Mouse (Mus musculus): ENCODE results near the gene Mid1. TPM values are rescaled to one million over a fixed set of nuclear protein-coding genes. Genes with fewer than 3 reads are reported as not detected.
A peak's percentile ranks its signal among the peaks of the same experiment; 100 is the strongest.

The Mid1 gene
- total RNA-seq, 1 experiment: 201 TPM

DNA sequence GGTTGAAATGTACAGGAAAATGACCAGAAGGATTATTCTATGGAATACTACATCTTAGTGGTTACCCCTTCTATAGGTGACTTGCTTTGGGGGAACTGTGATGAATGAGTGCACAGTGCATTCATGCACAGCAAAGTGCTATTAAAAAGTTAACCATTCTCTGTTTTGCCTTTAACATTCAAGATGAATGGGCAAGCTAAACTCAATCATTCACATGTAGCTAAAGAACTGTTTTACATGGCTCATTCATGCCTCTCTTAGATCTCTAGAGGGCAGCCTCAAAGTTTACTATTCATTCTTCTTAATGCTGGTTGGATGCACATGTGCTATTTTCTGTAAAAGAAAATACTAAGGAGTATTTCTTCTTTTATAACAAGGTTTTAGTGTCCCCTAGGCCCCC is 217.9 kb downstream of the Mid1 start:
- in situ Hi-C loops (cut with MboI; ENCODE audit: low sequenced_read_pairs in 2 of 2, unreplicated experiment in 2 of 2): no loop called here
- TF ChIP-seq ZNF384 (IDR thresholded peaks at IDR 0.05; ENCODE audit: low read depth, low read length) (no peak), CHD2 (IDR thresholded peaks at IDR 0.05; ENCODE audit: low read depth, low read length) (no peak), ZC3H11A (IDR thresholded peaks at IDR 0.05; ENCODE audit: borderline replicate concordance, low read depth, low read length) (no peak), MAFK (IDR thresholded peaks at IDR 0.05; ENCODE audit: insufficient read depth, low read depth, low read length) (no peak), HCFC1 (IDR thresholded peaks at IDR 0.05; ENCODE audit: borderline replicate concordance, insufficient read depth, low read length) (no peak)
- no peaks in the 10 kb centered on the region for H3K9me3 ChIP-seq (ENCODE audit: control insufficient read depth, insufficient read depth, low read depth, low read length)
- no peaks in the 10 kb centered on the region for H3K4me1 ChIP-seq (ENCODE audit: control insufficient read depth in 2 of 2, insufficient read depth in 2 of 2, low read length in 2 of 2, poor library complexity in 1 of 2)
- H3K27ac ChIP-seq (ENCODE audit: insufficient read depth, low read depth, low read length, poor library complexity, severe bottlenecking): no peak overlapping the region
- H3K4me3 ChIP-seq (ENCODE audit: insufficient read depth in 1 of 2, low read depth in 1 of 2, low read length in 2 of 2, poor library complexity in 1 of 2, severe bottlenecking in 1 of 2): no peak overlapping the region
- no peak overlapping the region for H3K9ac ChIP-seq (ENCODE audit: insufficient read depth, low read depth, low read length, poor library complexity, severe bottlenecking)
- no peak for DNase-seq (ENCODE audit: low read depth, low spot score)
- no peaks in the 10 kb centered on the region for H3K36me3 ChIP-seq (ENCODE audit: control insufficient read depth, insufficient read depth, low read length, poor library complexity, severe bottlenecking)

DNA sequence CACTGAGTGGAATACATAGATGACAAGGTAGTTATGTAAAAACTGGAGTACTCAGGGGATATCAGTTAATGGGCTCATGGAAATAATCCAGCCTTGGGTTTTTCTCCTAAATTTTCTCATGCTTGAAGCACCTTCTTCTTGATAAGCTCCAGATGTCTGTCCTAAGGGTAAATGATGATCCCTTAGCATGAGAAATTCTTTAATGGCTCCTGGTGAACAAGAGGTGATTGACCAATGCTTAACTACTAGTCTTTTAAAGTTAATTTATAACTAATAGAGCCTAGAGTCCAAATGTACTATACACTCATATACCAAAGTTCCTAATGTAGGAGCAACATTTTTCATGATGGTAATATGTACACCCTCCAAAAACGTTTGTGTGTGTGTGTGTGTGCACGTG is 218.7 kb downstream of the Mid1 start:
- Histone ChIP-seq H3K9ac (ENCODE audit: insufficient read depth, low read depth, low read length, poor library complexity, severe bottlenecking) (no peak overlapping the region), H3K9me3 (ENCODE audit: control insufficient read depth, insufficient read depth, low read depth, low read length) (no peaks in the 10 kb centered on the region), H3K4me1 (ENCODE audit: control insufficient read depth in 2 of 2, insufficient read depth in 2 of 2, low read length in 2 of 2, poor library complexity in 1 of 2) (no peaks in the 10 kb centered on the region), H3K4me3 (ENCODE audit: insufficient read depth in 1 of 2, low read depth in 1 of 2, low read length in 2 of 2, poor library complexity in 1 of 2, severe bottlenecking in 1 of 2) (no peak overlapping the region), H3K36me3 (ENCODE audit: control insufficient read depth, insufficient read depth, low read length, poor library complexity, severe bottlenecking) (no peaks in the 10 kb centered on the region), H3K27ac (ENCODE audit: insufficient read depth, low read depth, low read length, poor library complexity, severe bottlenecking) (no peak overlapping the region)
- TF ChIP-seq MAFK (IDR thresholded peaks at IDR 0.05; ENCODE audit: insufficient read depth, low read depth, low read length) (no peak), ZC3H11A (IDR thresholded peaks at IDR 0.05; ENCODE audit: borderline replicate concordance, low read depth, low read length) (no peak), HCFC1 (IDR thresholded peaks at IDR 0.05; ENCODE audit: borderline replicate concordance, insufficient read depth, low read length) (no peak)
- DNase-seq (ENCODE audit: low read depth, low spot score): no peak
- in situ Hi-C loops (cut with MboI; ENCODE audit: low sequenced_read_pairs in 2 of 2, unreplicated experiment in 2 of 2): no loop called here

DNA sequence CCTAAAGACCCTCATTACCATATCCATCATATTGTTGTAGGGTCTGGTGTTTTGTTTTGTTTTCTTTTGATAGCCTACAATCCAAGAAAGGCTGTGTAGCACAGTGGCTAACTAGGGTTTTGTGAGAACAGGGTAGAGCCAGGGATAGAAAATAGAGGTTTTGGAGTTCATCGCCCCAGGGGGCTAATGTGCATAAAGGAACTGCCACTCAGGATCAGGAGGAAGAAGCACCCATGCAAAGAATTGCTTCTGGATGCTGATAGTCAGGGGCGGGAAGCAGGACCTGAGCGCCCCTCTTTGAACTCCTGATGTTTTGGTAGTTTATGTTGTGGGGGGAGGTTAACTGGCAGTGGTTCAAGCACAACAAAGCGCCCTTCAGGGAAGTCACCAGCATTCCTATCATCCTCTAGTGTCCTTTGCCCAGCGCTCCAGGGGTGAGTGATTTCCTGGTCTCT is 221.1 kb downstream of the Mid1 start:
- Histone ChIP-seq H3K9me3 (ENCODE audit: control insufficient read depth, insufficient read depth, low read depth, low read length) (no peaks in the 10 kb centered on the region), H3K9ac (ENCODE audit: insufficient read depth, low read depth, low read length, poor library complexity, severe bottlenecking) (no peak overlapping the region), H3K36me3 (ENCODE audit: control insufficient read depth, insufficient read depth, low read length, poor library complexity, severe bottlenecking) (no peaks in the 10 kb centered on the region), H3K4me1 (ENCODE audit: control insufficient read depth in 2 of 2, insufficient read depth in 2 of 2, low read length in 2 of 2, poor library complexity in 1 of 2) (no peaks in the 10 kb centered on the region), H3K4me3 (ENCODE audit: insufficient read depth in 1 of 2, low read depth in 1 of 2, low read length in 2 of 2, poor library complexity in 1 of 2, severe bottlenecking in 1 of 2) (no peak overlapping the region), H3K27ac (ENCODE audit: insufficient read depth, low read depth, low read length, poor library complexity, severe bottlenecking) (no peak overlapping the region)
- peak; percentile 29 for DNase-seq (ENCODE audit: low read depth, low spot score)
- in situ Hi-C loops (cut with MboI; ENCODE audit: low sequenced_read_pairs in 2 of 2, unreplicated experiment in 2 of 2): no loop called here
- no peak for TF ChIP-seq MAFK (IDR thresholded peaks at IDR 0.05; ENCODE audit: insufficient read depth, low read depth, low read length)
- TF ChIP-seq CHD2 (IDR thresholded peaks at IDR 0.05; ENCODE audit: low read depth, low read length): no peak
- no peak for TF ChIP-seq ZNF384 (IDR thresholded peaks at IDR 0.05; ENCODE audit: low read depth, low read length)
- TF ChIP-seq HCFC1 (IDR thresholded peaks at IDR 0.05; ENCODE audit: borderline replicate concordance, insufficient read depth, low read length): no peak
- no peak for TF ChIP-seq ZC3H11A (IDR thresholded peaks at IDR 0.05; ENCODE audit: borderline replicate concordance, low read depth, low read length)

DNA sequence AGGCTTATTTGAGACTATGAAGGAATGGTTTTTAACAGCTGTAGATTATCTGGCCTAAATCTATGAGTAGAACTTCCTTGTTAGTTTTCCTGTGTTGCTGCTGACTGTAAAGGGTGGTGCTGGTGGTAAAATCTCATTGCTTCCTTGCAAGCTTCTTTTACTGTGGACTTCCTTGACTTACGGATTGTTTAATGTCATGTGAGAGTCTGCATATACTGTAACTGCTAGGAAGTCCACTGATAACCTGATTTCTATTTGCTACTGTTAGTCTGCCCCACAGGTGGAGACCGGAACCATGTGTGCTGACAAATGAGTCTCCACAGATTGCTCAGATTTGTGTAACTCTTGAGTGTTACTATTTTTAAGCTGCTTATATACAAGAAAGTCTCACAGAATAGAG is 224.9 kb downstream of the Mid1 start:
- no peak overlapping the region for H3K4me3 ChIP-seq (ENCODE audit: insufficient read depth in 1 of 2, low read depth in 1 of 2, low read length in 2 of 2, poor library complexity in 1 of 2, severe bottlenecking in 1 of 2)
- no peak overlapping the region for H3K9ac ChIP-seq (ENCODE audit: insufficient read depth, low read depth, low read length, poor library complexity, severe bottlenecking)
- in situ Hi-C loops (cut with MboI; ENCODE audit: low sequenced_read_pairs in 2 of 2, unreplicated experiment in 2 of 2): no loop called here
- no peaks in the 10 kb centered on the region for H3K4me1 ChIP-seq (ENCODE audit: control insufficient read depth in 2 of 2, insufficient read depth in 2 of 2, low read length in 2 of 2, poor library complexity in 1 of 2)
- no peak overlapping the region for H3K27ac ChIP-seq (ENCODE audit: insufficient read depth, low read depth, low read length, poor library complexity, severe bottlenecking)
- TF ChIP-seq ZC3H11A (IDR thresholded peaks at IDR 0.05; ENCODE audit: borderline replicate concordance, low read depth, low read length) (no peak), ZNF384 (IDR thresholded peaks at IDR 0.05; ENCODE audit: low read depth, low read length) (no peak), HCFC1 (IDR thresholded peaks at IDR 0.05; ENCODE audit: borderline replicate concordance, insufficient read depth, low read length) (no peak), CHD2 (IDR thresholded peaks at IDR 0.05; ENCODE audit: low read depth, low read length) (no peak), MAFK (IDR thresholded peaks at IDR 0.05; ENCODE audit: insufficient read depth, low read depth, low read length) (no peak)
- H3K9me3 ChIP-seq (ENCODE audit: control insufficient read depth, insufficient read depth, low read depth, low read length): no peaks in the 10 kb centered on the region
- no peaks in the 10 kb centered on the region for H3K36me3 ChIP-seq (ENCODE audit: control insufficient read depth, insufficient read depth, low read length, poor library complexity, severe bottlenecking)
- no peak for DNase-seq (ENCODE audit: low read depth, low spot score)

DNA sequence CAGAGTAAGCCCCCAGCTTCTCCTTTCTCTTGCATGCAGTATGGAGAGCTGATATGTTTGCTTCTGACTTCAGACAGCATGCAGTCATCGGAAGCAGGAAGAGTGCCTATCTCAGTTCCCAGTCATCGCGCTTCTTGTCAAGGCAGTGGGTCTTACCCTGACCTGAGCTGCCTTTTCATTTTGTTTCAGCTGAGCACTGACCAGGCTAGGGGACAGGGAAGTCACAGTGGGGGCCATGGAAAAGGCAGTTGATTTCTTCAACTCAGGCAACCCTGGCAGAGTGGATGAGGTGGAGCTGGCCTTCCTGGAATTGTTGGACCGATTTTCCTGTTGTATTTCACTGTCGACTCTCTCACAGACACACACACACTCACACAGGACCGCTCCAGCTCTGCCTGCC is 230.7 kb downstream of the Mid1 start:
- in situ Hi-C loops (cut with MboI; ENCODE audit: low sequenced_read_pairs in 2 of 2, unreplicated experiment in 2 of 2): no loop called here
- H3K4me1 ChIP-seq (ENCODE audit: control insufficient read depth in 2 of 2, insufficient read depth in 2 of 2, low read length in 2 of 2, poor library complexity in 1 of 2): no peaks in the 10 kb centered on the region
- no peak for DNase-seq (ENCODE audit: low read depth, low spot score)
- no peaks in the 10 kb centered on the region for H3K36me3 ChIP-seq (ENCODE audit: control insufficient read depth, insufficient read depth, low read length, poor library complexity, severe bottlenecking)
- H3K9ac ChIP-seq (ENCODE audit: insufficient read depth, low read depth, low read length, poor library complexity, severe bottlenecking): no peak overlapping the region
- TF ChIP-seq ZNF384 (IDR thresholded peaks at IDR 0.05; ENCODE audit: low read depth, low read length): no peak
- no peak for TF ChIP-seq MAFK (IDR thresholded peaks at IDR 0.05; ENCODE audit: insufficient read depth, low read depth, low read length)
- no peak for TF ChIP-seq HCFC1 (IDR thresholded peaks at IDR 0.05; ENCODE audit: borderline replicate concordance, insufficient read depth, low read length)
- TF ChIP-seq ZC3H11A (IDR thresholded peaks at IDR 0.05; ENCODE audit: borderline replicate concordance, low read depth, low read length): no peak
- TF ChIP-seq CHD2 (IDR thresholded peaks at IDR 0.05; ENCODE audit: low read depth, low read length): no peak
- H3K27ac ChIP-seq (ENCODE audit: insufficient read depth, low read depth, low read length, poor library complexity, severe bottlenecking): no peak overlapping the region
- H3K9me3 ChIP-seq (ENCODE audit: control insufficient read depth, insufficient read depth, low read depth, low read length): no peaks in the 10 kb centered on the region
- H3K4me3 ChIP-seq (ENCODE audit: insufficient read depth in 1 of 2, low read depth in 1 of 2, low read length in 2 of 2, poor library complexity in 1 of 2, severe bottlenecking in 1 of 2): no peak overlapping the region
